Mouse (Mus musculus): Measurements from ENCODE around the gene Ddr1.
A peak's percentile ranks its signal among the peaks of the same experiment; 100 is the strongest.

DNA sequence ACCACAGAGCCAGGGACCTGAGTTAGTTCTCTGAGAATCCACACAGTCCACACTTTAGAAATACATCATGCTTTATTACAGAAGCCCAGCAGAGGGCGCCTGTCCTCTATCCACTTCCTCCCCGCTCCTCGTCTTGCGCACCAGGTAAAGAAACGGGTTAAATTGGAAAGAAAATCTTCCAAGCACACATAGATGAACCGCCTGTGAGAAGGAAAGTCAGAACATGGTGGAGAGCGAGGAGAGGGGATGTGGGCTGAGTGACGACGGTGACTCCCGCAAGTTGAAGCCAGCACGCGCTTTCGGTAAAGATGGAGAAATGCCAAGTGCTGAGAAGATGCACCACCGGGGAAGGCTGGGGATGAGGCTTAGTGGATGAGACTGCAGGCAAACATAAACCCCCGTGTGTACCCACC is 68.7 kb downstream of the Ddr1 start:
- peak; percentile 80 for TF ChIP-seq CTCF (IDR thresholded peaks at IDR 0.05; ENCODE audit: low read depth)
- no peak for TF ChIP-seq EP300 (IDR thresholded peaks at IDR 0.05; ENCODE audit: low read depth)

Measured in liver, embryonic 14.5 days (tissue).